Mouse (Mus musculus) heart, postnatal 0 days (tissue): ENCODE data around the gene Tdrd7. TPM values are rescaled to one million over a fixed set of nuclear protein-coding genes. Genes with fewer than 3 reads are reported as not detected.

Source experiments
- ATAC-seq: fragments of 200-750 bp; cut with Nextera tagmentation; 2 replicates; pipeline ENCODE4 v1.8.0; 2017; ENCODE audit warnings: low read depth, moderate number of reproducible peaks, moderate library complexity; ENCODE audit not compliant: insufficient read depth
- DNase-seq: peaks from one replicate; pipeline ENCODE4 v3.0.0-alpha.2; 2016; ENCODE audit warnings: low spot score
- H3K27ac ChIP-seq: fragments of 300-500 bp; sonication (generic); 2 replicates; pipeline ENCODE4 v1.5.1; 2014; ENCODE audit warnings: low read depth, mild to moderate bottlenecking
- H3K27me3 ChIP-seq: fragments of 300-500 bp; sonication (generic); 2 replicates; pipeline ENCODE4 v1.6.1; 2014; ENCODE audit warnings: low read length, mixed read lengths; ENCODE audit not compliant: control insufficient read depth, insufficient read depth
- H3K36me3 ChIP-seq: fragments of 300-500 bp; sonication (generic); replicated peaks from 2 replicates; pipeline ENCODE4 v1.6.1; 2014; ENCODE audit warnings: low read length, mixed read lengths; ENCODE audit not compliant: control insufficient read depth, insufficient read depth
- H3K4me1 ChIP-seq: fragments of 300-500 bp; sonication (generic); 2 replicates; pipeline ENCODE4 v1.6.1; 2014; ENCODE audit warnings: antibody characterized with exemption; ENCODE audit not compliant: control insufficient read depth, insufficient read depth
- H3K4me2 ChIP-seq: fragments of 300-500 bp; sonication (generic); 2 replicates; pipeline ENCODE4 v1.6.1; 2014; ENCODE audit warnings: low read depth, mild to moderate bottlenecking, low read length, moderate library complexity
- H3K4me3 ChIP-seq: fragments of 300-500 bp; sonication (generic); 2 replicates; pipeline ENCODE4 v1.5.1; 2014; ENCODE audit warnings: low read depth, low read length
- H3K9ac ChIP-seq: fragments of 300-500 bp; sonication (generic); replicated peaks from 2 replicates; pipeline ENCODE4 v1.6.1; 2014; ENCODE audit warnings: low read depth, low read length, mixed read lengths
- H3K9me3 ChIP-seq: fragments of 300-500 bp; sonication (generic); replicated peaks from 2 replicates; pipeline ENCODE4 v1.6.1; 2016; ENCODE audit warnings: low read length; ENCODE audit not compliant: control insufficient read depth
- CTCF ChIP-seq: IDR thresholded peaks from 2 replicates; pipeline ENCODE4 v1.5.1; 2016; ENCODE audit warnings: antibody characterized with exemption, control low read depth, low read depth
- EP300 ChIP-seq: IDR thresholded peaks from 2 replicates; pipeline ENCODE4 v1.6.1; 2016; ENCODE audit warnings: antibody characterized with exemption, low read depth
- WGBS: fragments of 180-500 bp; shearing (Covaris S2); extraction: QIAGEN DNeasy Blood & Tissue Kit; methylation state at CpG from one replicate; pipeline ENCODE4 v1.1.7; 2014; 5-methylcytosine and 5-hydroxymethylcytosine counted together
- polyA plus RNA-seq: library from polyadenylated mRNA; unstranded; fragments of >200 nt; fragmentation: Nextera tagmentation; extraction: Ambion mirVana; gene quantifications from 2 replicates; pipeline ENCODE4 v1.2.1, GENCODE M21; 2015
- total RNA-seq: library from RNA; depleted of rRNA; stranded (reverse); fragments of >200 nt; gene quantifications from 2 replicates; pipeline ENCODE4 v1.2.3, GENCODE M21; 2014; ENCODE audit warnings: low replicate concordance; rRNA removed

Tdrd7 gene
- total RNA-seq (18.7 and 45.8 TPM in 2 replicates), polyA plus RNA-seq (13.1 and 17.3 TPM in 2 replicates)

GRCm38 (mm10) chr4:45964771-45965439 is at the start of gene Tdrd7:
Gene Tdrd7 (plus strand): TSS chr4:45965334.
- TF ChIP-seq CTCF, result no peak
- no peak for TF ChIP-seq EP300
- Histone ChIP-seq H3K9me3 (no peaks in the 10 kb centered on the region), H3K36me3 (no peaks in the 10 kb centered on the region), H3K27me3 (no peaks in the 10 kb centered on the region), H3K9ac (0 out of 2 replicates have a peak within 1 kb of the TSS, but pooled peaks have one; percentile 2), H3K4me3 (peak within 1 kb of the TSS; percentile 14), H3K4me2 (peak within 1 kb of the TSS; percentile 48), H3K27ac (peak within 1 kb of the TSS; percentile 73), H3K4me1 (peaks cover 23% of the 10 kb centered on the region)
- ATAC-seq, result 0 out of 2 replicates have a peak, but pooled peaks have one; percentile 25
- no peak for DNase-seq
- WGBS, result 13% methylated on average over 10 of the region's 10 CpGs

GRCm38 (mm10) chr4:45917091-45917490 is 48.0 kb upstream of the Tdrd7 start:
- H3K27me3 ChIP-seq, result no peaks in the 10 kb centered on the region
- H3K9ac ChIP-seq, result no peak overlapping the region
- DNase-seq (peak; percentile 8), ATAC-seq (no peak)
- no peak overlapping the region for H3K27ac ChIP-seq
- H3K9me3 ChIP-seq, result no peaks in the 10 kb centered on the region
- H3K4me3 ChIP-seq, result no peak overlapping the region
- no peak for TF ChIP-seq CTCF
- TF ChIP-seq EP300, result no peak
- no peak overlapping the region for H3K4me2 ChIP-seq
- no peaks in the 10 kb centered on the region for H3K4me1 ChIP-seq
- no peaks in the 10 kb centered on the region for H3K36me3 ChIP-seq
- WGBS, result 38% methylated on average over 7 of the region's 7 CpGs

GRCm38 (mm10) chr4:45921663-45922435 is 43.3 kb upstream of the Tdrd7 start:
- WGBS, result 85% methylated on average over 10 of the region's 10 CpGs
- no peak for ATAC-seq

GRCm38 (mm10) chr4:45924011-45924410 is 41.1 kb upstream of the Tdrd7 start:
- Histone ChIP-seq H3K4me2 (no peak overlapping the region), H3K4me1 (no peaks in the 10 kb centered on the region), H3K9me3 (no peaks in the 10 kb centered on the region), H3K4me3 (no peak overlapping the region), H3K36me3 (no peaks in the 10 kb centered on the region), H3K27ac (no peak overlapping the region), H3K27me3 (no peaks in the 10 kb centered on the region), H3K9ac (no peak overlapping the region)
- DNase-seq, result no peak
- no peak for ATAC-seq
- TF ChIP-seq EP300, result no peak
- TF ChIP-seq CTCF, result no peak
- 80% methylated on average over 4 of the region's 4 CpGs for WGBS

More at GRCm38 (mm10) chr4:45921663-45922435, 43.3 kb upstream of the Tdrd7 start:
- no peak overlapping the region for H3K9ac ChIP-seq
- DNase-seq, result no peak
- no peaks in the 10 kb centered on the region for H3K9me3 ChIP-seq
- no peaks in the 10 kb centered on the region for H3K36me3 ChIP-seq
- H3K4me2 ChIP-seq, result no peak overlapping the region
- H3K27ac ChIP-seq, result no peak overlapping the region
- TF ChIP-seq EP300 (no peak), CTCF (no peak)
- H3K27me3 ChIP-seq, result no peaks in the 10 kb centered on the region
- no peaks in the 10 kb centered on the region for H3K4me1 ChIP-seq
- no peak overlapping the region for H3K4me3 ChIP-seq

- Histone ChIP-seq H3K27ac (no peak overlapping the region), H3K27me3 (no peaks in the 10 kb centered on the region), H3K4me3 (no peak overlapping the region), H3K4me1 (no peaks in the 10 kb centered on the region), H3K9ac (no peak overlapping the region), H3K9me3 (no peaks in the 10 kb centered on the region), H3K4me2 (no peak overlapping the region), H3K36me3 (no peaks in the 10 kb centered on the region)
- TF ChIP-seq CTCF, result no peak
- no peak for TF ChIP-seq EP300
- WGBS, result 72% methylated on average over 4 of the region's 4 CpGs
- DNase-seq (no peak), ATAC-seq (no peak)
Observed at GRCm38 (mm10) chr4:45928561-45928960, 36.6 kb upstream of the Tdrd7 start.
